Mouse (Mus musculus): ENCODE data around the gene Galnt16. TPM values are rescaled to one million over a fixed set of nuclear protein-coding genes. Genes with fewer than 3 reads are reported as not detected.

The Galnt16 gene
- total and polyA plus RNA-seq, 3 experiments = 0.08 TPM; not detected in 2

DNA sequence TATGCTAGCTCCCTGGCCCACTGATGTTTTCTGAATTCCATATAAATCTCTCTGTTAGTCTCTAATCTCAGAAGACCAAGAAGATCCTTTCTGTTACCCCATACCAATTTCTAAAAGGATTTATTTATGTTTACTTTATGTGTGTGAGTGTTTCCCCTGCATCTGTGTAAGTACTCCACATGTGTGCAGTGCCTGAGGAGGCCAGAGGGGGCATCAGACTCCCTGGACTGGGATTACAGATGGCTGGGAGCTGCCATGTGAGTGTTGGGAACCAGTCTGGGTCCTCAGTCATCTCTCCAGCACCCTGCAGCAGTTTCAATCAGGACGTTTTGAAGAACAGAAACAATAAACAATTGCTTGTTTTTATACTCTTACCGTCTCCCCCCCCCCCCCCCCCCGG lies 34.7 kb upstream of the Galnt16 start:
- no peaks in the 10 kb centered on the region; a peak in 1 of 4 replicates for H3K36me3 ChIP-seq (ENCODE audit: control insufficient read depth in 1 of 2, insufficient read depth in 2 of 2, low read length in 2 of 2)
- no peaks in the 10 kb centered on the region for H3K9me3 ChIP-seq (replicated peaks; ENCODE audit: insufficient read depth, low read length)
- no peaks in the 10 kb centered on the region for H3K27me3 ChIP-seq (ENCODE audit: control insufficient read depth in 1 of 2, insufficient read depth in 2 of 2, low read length in 2 of 2)
- TF ChIP-seq POLR2AphosphoS5 (IDR thresholded peaks at IDR 0.05; ENCODE audit: borderline replicate concordance, low read depth, low read length) = no peak
- TF ChIP-seq MEF2A (IDR thresholded peaks at IDR 0.05; ENCODE audit: extremely low read depth, insufficient replicate concordance, low read depth, low read length, poor library complexity, severe bottlenecking) = no peak
- TF ChIP-seq USF1 (IDR thresholded peaks at IDR 0.05; ENCODE audit: low read depth, low read length) = no peak
- no peak for TF ChIP-seq ZMIZ1 (IDR thresholded peaks at IDR 0.05; ENCODE audit: low read depth, low read length)
- TF ChIP-seq RAD21 (IDR thresholded peaks at IDR 0.05; ENCODE audit: low read depth, low read length) = no peak
- no peak for TF ChIP-seq NELFE (IDR thresholded peaks at IDR 0.05; ENCODE audit: low read depth, low read length)
- TF ChIP-seq MXI1 (IDR thresholded peaks at IDR 0.05; ENCODE audit: low read depth, low read length) = no peak
- peak; percentile 8 to 22 (median 16); a peak in 3 of 6 replicates for TF ChIP-seq CTCF (IDR thresholded peaks at IDR 0.05 in 2 of 3, conservative IDR thresholded peaks at IDR 0.05 in 1 of 3; ENCODE audit: control insufficient read depth in 1 of 3, insufficient read depth in 1 of 3, low read depth in 2 of 3, low read length in 3 of 3, poor library complexity in 1 of 3, severe bottlenecking in 1 of 3)
- H3K27ac ChIP-seq (ENCODE audit: control insufficient read depth, low read depth, low read length) = no peak overlapping the region
- no peaks in the 10 kb centered on the region for H3K4me1 ChIP-seq (ENCODE audit: control insufficient read depth in 1 of 2, insufficient read depth in 2 of 2, low read length in 2 of 2)
- DNase-seq (ENCODE audit: low read depth, low spot score) = no peak
- no peaks in the 10 kb centered on the region for H3K79me2 ChIP-seq (ENCODE audit: control insufficient read depth, insufficient read depth, low read length, poor library complexity)
- H3K9ac ChIP-seq (ENCODE audit: control insufficient read depth, low read depth, low read length, poor library complexity, severe bottlenecking) = no peak overlapping the region
- H3K4me3 ChIP-seq (ENCODE audit: control insufficient read depth in 1 of 2, insufficient read depth in 1 of 2, low read depth in 2 of 2, low read length in 2 of 2) = no peak overlapping the region

DNA sequence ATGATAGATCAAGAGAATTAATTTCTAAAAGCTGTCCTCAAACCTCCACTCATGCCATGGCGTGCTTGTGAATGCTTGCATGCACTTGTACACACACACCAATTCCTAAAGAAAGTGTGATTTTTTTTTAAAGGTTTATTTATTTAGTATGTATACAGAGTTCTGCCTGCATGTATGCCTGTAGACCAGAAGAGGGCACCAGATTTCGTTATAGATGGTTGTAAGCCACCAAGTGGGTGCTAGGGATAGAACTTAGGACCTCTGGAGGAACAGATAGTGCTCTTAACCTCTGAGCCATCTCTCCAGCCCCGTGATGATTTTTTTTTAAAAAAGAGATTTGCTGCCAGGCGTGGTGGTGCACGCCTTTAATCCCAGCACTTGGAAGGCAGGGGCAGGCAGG lies 24.8 kb upstream of the Galnt16 start:
- H3K27ac ChIP-seq (ENCODE audit: control insufficient read depth, low read depth, low read length) = no peak overlapping the region
- no peak overlapping the region for H3K4me3 ChIP-seq (ENCODE audit: control insufficient read depth in 1 of 2, insufficient read depth in 1 of 2, low read depth in 2 of 2, low read length in 2 of 2)
- no peaks in the 10 kb centered on the region for H3K79me2 ChIP-seq (ENCODE audit: control insufficient read depth, insufficient read depth, low read length, poor library complexity)
- peak; percentile 8 for TF ChIP-seq RAD21 (IDR thresholded peaks at IDR 0.05; ENCODE audit: low read depth, low read length)
- peak; percentile 23 for TF ChIP-seq SMC3 (IDR thresholded peaks at IDR 0.05; ENCODE audit: low read depth, low read length)
- no peak for TF ChIP-seq GABPA (IDR thresholded peaks at IDR 0.05; ENCODE audit: low read depth, low read length)
- TF ChIP-seq CTCF (IDR thresholded peaks at IDR 0.05 in 2 of 3, conservative IDR thresholded peaks at IDR 0.05 in 1 of 3; ENCODE audit: control insufficient read depth in 1 of 3, insufficient read depth in 1 of 3, low read depth in 2 of 3, low read length in 3 of 3, poor library complexity in 1 of 3, severe bottlenecking in 1 of 3) = peak in 2 of 3 experiments; percentile 15 to 35; a peak in 2 of 6 replicates
- no peak for TF ChIP-seq NRF1 (IDR thresholded peaks at IDR 0.05; ENCODE audit: insufficient read depth, low read depth, low read length, poor library complexity, severe bottlenecking)
- H3K9me3 ChIP-seq (replicated peaks; ENCODE audit: insufficient read depth, low read length) = no peaks in the 10 kb centered on the region
- peak; percentile 41 for DNase-seq (ENCODE audit: low read depth, low spot score)
- H3K36me3 ChIP-seq (ENCODE audit: control insufficient read depth in 1 of 2, insufficient read depth in 2 of 2, low read length in 2 of 2) = no peaks in the 10 kb centered on the region
- no peaks in the 10 kb centered on the region for H3K27me3 ChIP-seq (ENCODE audit: control insufficient read depth in 1 of 2, insufficient read depth in 2 of 2, low read length in 2 of 2)
- H3K9ac ChIP-seq (ENCODE audit: control insufficient read depth, low read depth, low read length, poor library complexity, severe bottlenecking) = no peak overlapping the region
- no peaks in the 10 kb centered on the region for H3K4me1 ChIP-seq (ENCODE audit: control insufficient read depth in 1 of 2, insufficient read depth in 2 of 2, low read length in 2 of 2)

DNA sequence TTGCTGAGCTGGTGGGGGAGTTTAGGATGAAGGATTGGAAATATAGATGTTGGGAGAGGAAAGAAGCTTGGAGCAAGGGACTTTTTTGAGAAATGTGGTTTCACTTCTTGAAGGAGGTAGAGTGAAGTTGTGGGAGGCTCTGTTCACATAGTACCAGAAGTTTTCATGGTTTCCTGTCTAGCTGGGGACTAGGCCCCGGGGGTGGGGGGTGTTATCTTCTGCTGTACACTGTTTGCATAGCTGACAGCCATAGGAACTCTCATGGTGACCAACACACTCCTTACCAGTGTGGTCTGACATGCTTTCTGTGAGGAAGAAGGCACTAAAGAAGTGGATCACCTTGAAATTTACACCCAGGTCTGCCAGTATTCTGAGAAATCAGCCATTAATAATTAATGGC lies 22.4 kb upstream of the Galnt16 start:
- Histone ChIP-seq H3K27me3 (ENCODE audit: control insufficient read depth in 1 of 2, insufficient read depth in 2 of 2, low read length in 2 of 2) (no peaks in the 10 kb centered on the region), H3K9ac (ENCODE audit: control insufficient read depth, low read depth, low read length, poor library complexity, severe bottlenecking) (no peak overlapping the region), H3K4me3 (ENCODE audit: control insufficient read depth in 1 of 2, insufficient read depth in 1 of 2, low read depth in 2 of 2, low read length in 2 of 2) (no peak overlapping the region), H3K4me1 (ENCODE audit: control insufficient read depth in 1 of 2, insufficient read depth in 2 of 2, low read length in 2 of 2) (no peaks in the 10 kb centered on the region), H3K36me3 (ENCODE audit: control insufficient read depth in 1 of 2, insufficient read depth in 2 of 2, low read length in 2 of 2) (no peaks in the 10 kb centered on the region), H3K9me3 (replicated peaks; ENCODE audit: insufficient read depth, low read length) (no peaks in the 10 kb centered on the region), H3K27ac (ENCODE audit: control insufficient read depth, low read depth, low read length) (no peak overlapping the region), H3K79me2 (ENCODE audit: control insufficient read depth, insufficient read depth, low read length, poor library complexity) (no peaks in the 10 kb centered on the region)
- TF ChIP-seq TBP (IDR thresholded peaks at IDR 0.05; ENCODE audit: low read depth, low read length) = no peak
- TF ChIP-seq EP300 (IDR thresholded peaks at IDR 0.05; ENCODE audit: low read depth in 1 of 2, low read length in 2 of 2) = no peak
- TF ChIP-seq SIN3A (IDR thresholded peaks at IDR 0.05; ENCODE audit: low read length) = no peak
- DNase-seq (ENCODE audit: low read depth, low spot score) = no peak
